Mouse (Mus musculus) lung, postnatal 0 days (tissue): ENCODE results near the gene St6gal1.

ENCODE experiments used
- CTCF ChIP-seq: IDR thresholded peaks from 2 replicates; pipeline ENCODE4 v1.5.1; 2016; ENCODE audit warnings: antibody characterized with exemption, mild to moderate bottlenecking
- EP300 ChIP-seq: IDR thresholded peaks from 2 replicates; pipeline ENCODE4 v1.6.1; 2016; ENCODE audit warnings: antibody characterized with exemption, mild to moderate bottlenecking, control low read depth

DNA sequence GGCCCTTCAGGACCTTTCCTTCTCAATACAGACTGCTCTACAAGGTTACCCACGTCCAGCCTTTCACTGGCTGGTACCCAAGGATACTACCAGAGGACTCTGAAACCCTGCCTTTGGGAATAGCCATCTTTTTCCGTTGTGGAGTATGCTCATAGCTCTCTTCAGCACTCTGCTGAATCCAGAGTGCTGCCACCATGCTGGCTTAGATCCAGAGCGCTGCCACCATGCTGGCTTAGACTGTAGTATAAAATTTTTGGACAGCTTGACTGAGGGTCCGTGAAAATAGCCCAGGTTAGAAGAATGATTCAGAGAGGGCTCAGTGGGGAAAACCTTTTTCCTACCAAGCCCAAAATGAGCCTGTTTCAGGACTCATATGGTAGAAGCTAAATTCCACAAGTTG lies 42.4 kb downstream of the St6gal1 start:
- TF ChIP-seq CTCF (no peak), EP300 (no peak)
